Mouse (Mus musculus): ENCODE measurements around the gene Fastkd1. TPM values are rescaled to one million over a fixed set of nuclear protein-coding genes. Genes with fewer than 3 reads are reported as not detected.

Gene Fastkd1
- polyA plus RNA-seq (2011; ENCODE audit: insufficient read depth, insufficient read length, low read depth, missing spikeins): 23.1 and 27.9 TPM in 2 replicates

DNA sequence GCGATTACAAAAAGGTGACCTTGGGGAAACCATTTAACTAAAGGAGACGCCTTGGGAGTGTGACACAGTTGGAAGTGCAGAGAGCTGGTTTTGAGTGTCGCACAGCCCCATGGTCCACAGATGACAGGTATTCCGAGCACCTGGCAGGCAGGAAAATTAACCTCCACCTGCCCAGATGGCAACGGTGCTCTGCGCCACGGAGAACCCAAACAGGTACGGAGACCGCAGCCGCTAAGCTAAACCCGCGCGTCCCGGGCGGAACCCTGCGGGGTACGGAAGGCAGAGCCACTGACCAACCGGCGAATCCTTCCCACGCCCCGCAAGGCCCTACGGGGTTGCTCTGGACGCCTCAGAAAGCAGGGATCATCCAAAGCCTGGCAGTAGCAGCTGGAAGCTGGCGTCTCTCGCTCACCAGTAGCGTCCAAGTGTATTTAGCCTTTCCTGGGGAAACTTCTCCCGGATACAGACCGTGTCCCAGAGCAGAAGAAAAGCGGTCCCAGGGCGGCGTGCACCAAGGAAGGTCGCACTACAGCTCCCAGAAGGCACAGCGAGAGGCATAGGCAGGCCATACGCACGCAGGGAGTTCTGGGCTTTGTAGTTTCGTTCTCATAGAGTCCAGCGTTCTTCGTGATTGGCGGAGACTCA is at the start of gene Fastkd1:
Gene Fastkd1 (minus strand): TSS at position 536 of the 645 bp plus-strand sequence.
- H3K4me3 ChIP-seq (ENCODE audit: low read depth, low read length): peak within 1 kb of the TSS; percentile 97
- H3K27ac ChIP-seq (ENCODE audit: insufficient read depth, low read length): peak within 1 kb of the TSS; percentile 41; the same call in 1 of the 2 replicates
- peak within 1 kb of the TSS; percentile 65 for H3K9ac ChIP-seq (ENCODE audit: low read depth, poor library complexity, severe bottlenecking)
- H3K36me3 ChIP-seq (ENCODE audit: control insufficient read depth, insufficient read depth, low read length, poor library complexity, severe bottlenecking): peaks cover 11% of the 10 kb centered on the region; the same call in 1 of the 2 replicates
- H3K9me3 ChIP-seq (replicated peaks; ENCODE audit: control insufficient read depth, insufficient read depth, low read length, poor library complexity, severe bottlenecking): no peaks in the 10 kb centered on the region
- TF ChIP-seq CTCF (IDR thresholded peaks at IDR 0.05; ENCODE audit: low read depth, low read length) (no peak), EP300 (IDR thresholded peaks at IDR 0.05; ENCODE audit: insufficient read depth, low read depth, low read length) (no peak), POLR2A (IDR thresholded peaks at IDR 0.05; ENCODE audit: insufficient read depth, low read length) (no peak)
- H3K27me3 ChIP-seq (ENCODE audit: control insufficient read depth, insufficient read depth, low read length, poor library complexity, severe bottlenecking): no peaks in the 10 kb centered on the region
- H3K4me1 ChIP-seq (ENCODE audit: control insufficient read depth, insufficient read depth, low read length): no peaks in the 10 kb centered on the region

DNA sequence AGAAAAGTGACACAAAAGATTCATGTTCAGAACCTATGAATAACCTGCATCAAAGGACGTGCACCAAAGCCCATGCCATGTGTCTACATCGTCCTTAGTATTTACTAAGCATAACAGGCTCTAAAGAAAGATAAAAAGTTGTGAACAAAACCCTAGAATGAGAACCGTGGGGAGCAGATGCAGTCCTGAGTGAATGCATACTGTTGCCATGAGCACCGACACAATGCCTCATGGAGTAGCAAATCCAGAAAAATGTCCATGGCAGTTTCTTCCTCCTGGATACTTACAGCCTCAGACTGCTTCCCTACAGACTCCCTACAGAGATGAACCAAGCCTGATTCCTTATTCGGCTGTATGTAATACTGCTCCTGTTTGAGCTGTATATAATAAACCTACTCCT is 47.7 kb upstream of the Fastkd1 start:
- no peak overlapping the region for H3K4me3 ChIP-seq (ENCODE audit: low read depth, low read length)
- no peak overlapping the region for H3K27ac ChIP-seq (ENCODE audit: insufficient read depth, low read length)
- no peak overlapping the region for H3K9ac ChIP-seq (ENCODE audit: low read depth, poor library complexity, severe bottlenecking)
- H3K4me1 ChIP-seq (ENCODE audit: control insufficient read depth, insufficient read depth, low read length): no peaks in the 10 kb centered on the region
- no peak for TF ChIP-seq EP300 (IDR thresholded peaks at IDR 0.05; ENCODE audit: insufficient read depth, low read depth, low read length)
- TF ChIP-seq CTCF (IDR thresholded peaks at IDR 0.05; ENCODE audit: low read depth, low read length): no peak
- no peak for TF ChIP-seq POLR2A (IDR thresholded peaks at IDR 0.05; ENCODE audit: insufficient read depth, low read length)
- no peaks in the 10 kb centered on the region for H3K36me3 ChIP-seq (ENCODE audit: control insufficient read depth, insufficient read depth, low read length, poor library complexity, severe bottlenecking)
- no peaks in the 10 kb centered on the region for H3K9me3 ChIP-seq (replicated peaks; ENCODE audit: control insufficient read depth, insufficient read depth, low read length, poor library complexity, severe bottlenecking)
- H3K27me3 ChIP-seq (ENCODE audit: control insufficient read depth, insufficient read depth, low read length, poor library complexity, severe bottlenecking): no peaks in the 10 kb centered on the region

DNA sequence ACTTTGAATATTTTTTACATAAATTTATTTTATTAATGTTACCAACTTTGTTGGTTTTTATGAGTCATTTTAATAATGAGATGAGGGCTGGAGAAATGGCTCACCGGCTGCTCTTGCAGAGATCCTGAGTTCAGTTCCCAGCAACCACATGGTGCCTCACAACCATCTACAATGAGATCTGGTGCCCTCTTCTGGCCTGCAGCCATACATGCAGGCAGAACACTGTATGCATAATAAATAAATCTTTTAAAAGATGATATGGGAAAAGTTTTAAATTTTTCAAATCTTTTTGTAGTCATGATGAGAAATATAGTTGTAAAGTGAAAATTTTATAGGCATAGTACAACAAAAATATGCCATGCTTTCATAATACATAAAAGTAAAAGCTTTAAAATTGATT is 31.8 kb upstream of the Fastkd1 start:
- H3K9ac ChIP-seq (ENCODE audit: low read depth, poor library complexity, severe bottlenecking): no peak overlapping the region
- peaks cover 26% of the 10 kb centered on the region for H3K36me3 ChIP-seq (ENCODE audit: control insufficient read depth, insufficient read depth, low read length, poor library complexity, severe bottlenecking)
- H3K4me1 ChIP-seq (ENCODE audit: control insufficient read depth, insufficient read depth, low read length): no peaks in the 10 kb centered on the region
- H3K27me3 ChIP-seq (ENCODE audit: control insufficient read depth, insufficient read depth, low read length, poor library complexity, severe bottlenecking): no peaks in the 10 kb centered on the region
- H3K4me3 ChIP-seq (ENCODE audit: low read depth, low read length): no peak overlapping the region
- no peak overlapping the region for H3K27ac ChIP-seq (ENCODE audit: insufficient read depth, low read length)
- H3K9me3 ChIP-seq (replicated peaks; ENCODE audit: control insufficient read depth, insufficient read depth, low read length, poor library complexity, severe bottlenecking): no peaks in the 10 kb centered on the region
- TF ChIP-seq POLR2A (IDR thresholded peaks at IDR 0.05; ENCODE audit: insufficient read depth, low read length): no peak
- peak; percentile 35 for TF ChIP-seq CTCF (IDR thresholded peaks at IDR 0.05; ENCODE audit: low read depth, low read length)

DNA sequence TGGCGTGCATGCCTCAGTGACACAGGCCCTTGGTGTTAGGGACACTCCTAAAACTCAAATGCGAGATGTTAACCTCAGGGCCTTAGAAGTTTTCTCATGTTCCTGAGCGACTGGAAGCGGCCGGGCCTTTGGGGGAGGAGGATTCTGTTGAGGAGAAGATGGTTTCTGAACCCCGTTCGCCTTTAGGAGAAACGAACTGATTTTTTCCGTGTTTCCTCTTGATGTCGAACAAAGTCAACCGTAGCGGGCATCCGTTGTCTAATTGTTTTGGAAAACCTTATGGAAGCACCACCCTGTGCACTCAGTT is 10.2 kb upstream of the Fastkd1 start:
- H3K9ac ChIP-seq (ENCODE audit: low read depth, poor library complexity, severe bottlenecking): peak overlapping the region; percentile 93
- H3K36me3 ChIP-seq (ENCODE audit: control insufficient read depth, insufficient read depth, low read length, poor library complexity, severe bottlenecking): no peaks in the 10 kb centered on the region
- no peaks in the 10 kb centered on the region for H3K9me3 ChIP-seq (replicated peaks; ENCODE audit: control insufficient read depth, insufficient read depth, low read length, poor library complexity, severe bottlenecking)
- no peak for TF ChIP-seq POLR2A (IDR thresholded peaks at IDR 0.05; ENCODE audit: insufficient read depth, low read length)
- TF ChIP-seq EP300 (IDR thresholded peaks at IDR 0.05; ENCODE audit: insufficient read depth, low read depth, low read length): no peak
- no peak for TF ChIP-seq CTCF (IDR thresholded peaks at IDR 0.05; ENCODE audit: low read depth, low read length)
- H3K27ac ChIP-seq (ENCODE audit: insufficient read depth, low read length): no peak overlapping the region
- peak overlapping the region; percentile 90 for H3K4me3 ChIP-seq (ENCODE audit: low read depth, low read length)
- peaks cover 3% of the 10 kb centered on the region for H3K4me1 ChIP-seq (ENCODE audit: control insufficient read depth, insufficient read depth, low read length)
- no peaks in the 10 kb centered on the region for H3K27me3 ChIP-seq (ENCODE audit: control insufficient read depth, insufficient read depth, low read length, poor library complexity, severe bottlenecking)

DNA sequence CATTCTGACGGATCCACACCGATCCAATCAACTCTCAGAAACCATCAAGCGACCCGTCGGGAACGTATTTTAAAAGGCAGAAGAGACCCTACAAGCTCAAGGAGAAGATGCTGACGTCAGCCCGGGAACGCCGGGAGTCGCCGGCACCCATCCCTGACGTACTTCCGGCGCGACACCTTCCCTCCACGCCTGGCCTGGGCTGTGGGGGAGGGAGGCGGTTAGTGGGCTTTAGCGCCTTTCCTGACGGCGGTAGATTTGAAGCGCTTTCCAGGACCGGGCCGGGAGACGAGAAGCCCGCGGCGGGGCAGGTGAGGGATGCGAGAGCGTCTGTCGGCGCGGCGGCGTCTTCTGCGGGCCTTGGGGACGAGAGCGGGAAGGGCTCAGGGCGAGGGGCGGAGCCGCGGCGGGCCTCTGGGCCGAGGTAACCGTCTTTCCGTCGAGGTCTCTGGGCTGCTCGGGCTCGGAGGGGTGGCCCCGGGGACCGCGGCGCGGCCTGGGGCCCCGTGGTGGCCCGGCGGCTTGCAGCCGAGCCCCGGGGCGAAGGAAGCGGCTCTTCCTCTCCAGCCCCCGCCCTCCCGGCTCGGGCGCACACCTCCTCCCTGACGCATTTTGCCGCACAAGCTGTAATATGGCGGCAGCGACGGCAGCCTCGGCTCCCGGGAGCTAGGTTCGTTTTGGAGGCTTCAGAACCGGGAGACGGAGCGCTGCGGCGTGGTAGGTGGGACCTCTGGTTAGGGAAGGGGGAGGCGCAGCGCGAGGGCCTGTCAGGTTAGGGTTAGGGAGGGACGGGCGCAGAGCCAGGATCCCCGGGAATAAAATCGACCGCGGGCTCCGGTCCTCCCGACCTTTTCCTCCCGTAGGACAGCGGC is 9.6 kb upstream of the Fastkd1 start:
- no peaks in the 10 kb centered on the region for H3K9me3 ChIP-seq (replicated peaks; ENCODE audit: control insufficient read depth, insufficient read depth, low read length, poor library complexity, severe bottlenecking)
- H3K4me1 ChIP-seq (ENCODE audit: control insufficient read depth, insufficient read depth, low read length): peaks cover 3% of the 10 kb centered on the region
- H3K27ac ChIP-seq (ENCODE audit: insufficient read depth, low read length): peak overlapping the region; percentile 55; the same call in 1 of the 2 replicates
- H3K27me3 ChIP-seq (ENCODE audit: control insufficient read depth, insufficient read depth, low read length, poor library complexity, severe bottlenecking): no peaks in the 10 kb centered on the region
- TF ChIP-seq EP300 (IDR thresholded peaks at IDR 0.05; ENCODE audit: insufficient read depth, low read depth, low read length) (peak; percentile 41; the same call in 1 of the 2 replicates), CTCF (IDR thresholded peaks at IDR 0.05; ENCODE audit: low read depth, low read length) (no peak), POLR2A (IDR thresholded peaks at IDR 0.05; ENCODE audit: insufficient read depth, low read length) (no peak)
- H3K9ac ChIP-seq (ENCODE audit: low read depth, poor library complexity, severe bottlenecking): peak overlapping the region; percentile 93
- no peaks in the 10 kb centered on the region for H3K36me3 ChIP-seq (ENCODE audit: control insufficient read depth, insufficient read depth, low read length, poor library complexity, severe bottlenecking)
- H3K4me3 ChIP-seq (ENCODE audit: low read depth, low read length): peak overlapping the region; percentile 90

DNA sequence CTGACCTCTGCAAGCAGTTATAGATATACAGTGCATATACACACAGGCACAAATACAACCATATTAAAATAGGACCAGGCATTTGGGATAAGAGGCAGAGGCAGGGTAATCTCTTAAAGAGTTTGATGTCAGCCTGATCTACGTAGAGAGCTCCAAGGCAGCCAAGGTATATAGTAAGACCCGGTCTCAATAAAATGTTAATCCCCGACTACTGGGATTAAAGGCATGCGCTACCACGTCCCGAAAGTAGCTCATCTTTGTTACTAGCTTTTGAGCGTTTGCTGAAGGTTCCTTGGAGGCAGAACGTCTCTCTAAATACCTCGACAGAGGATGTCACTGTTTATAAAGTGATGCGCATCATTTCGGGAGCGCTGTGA is 8.9 kb upstream of the Fastkd1 start, which contains the start of gene Ppig:
Gene Ppig (plus strand): TSS at position 273 of the 377 bp plus-strand sequence.
- TF ChIP-seq POLR2A (IDR thresholded peaks at IDR 0.05; ENCODE audit: insufficient read depth, low read length) (no peak), CTCF (IDR thresholded peaks at IDR 0.05; ENCODE audit: low read depth, low read length) (no peak), EP300 (IDR thresholded peaks at IDR 0.05; ENCODE audit: insufficient read depth, low read depth, low read length) (no peak)
- Histone ChIP-seq H3K27ac (ENCODE audit: insufficient read depth, low read length) (peak within 1 kb of the TSS; percentile 55; the same call in 1 of the 2 replicates), H3K9ac (ENCODE audit: low read depth, poor library complexity, severe bottlenecking) (peak within 1 kb of the TSS; percentile 93), H3K9me3 (replicated peaks; ENCODE audit: control insufficient read depth, insufficient read depth, low read length, poor library complexity, severe bottlenecking) (no peaks in the 10 kb centered on the region), H3K27me3 (ENCODE audit: control insufficient read depth, insufficient read depth, low read length, poor library complexity, severe bottlenecking) (no peaks in the 10 kb centered on the region), H3K4me3 (ENCODE audit: low read depth, low read length) (peak within 1 kb of the TSS; percentile 90), H3K4me1 (ENCODE audit: control insufficient read depth, insufficient read depth, low read length) (peaks cover 3% of the 10 kb centered on the region), H3K36me3 (ENCODE audit: control insufficient read depth, insufficient read depth, low read length, poor library complexity, severe bottlenecking) (no peaks in the 10 kb centered on the region)
